Comparison of ENCODE assay signal across 17 mouse cellular contexts in the genomic region with DNA sequence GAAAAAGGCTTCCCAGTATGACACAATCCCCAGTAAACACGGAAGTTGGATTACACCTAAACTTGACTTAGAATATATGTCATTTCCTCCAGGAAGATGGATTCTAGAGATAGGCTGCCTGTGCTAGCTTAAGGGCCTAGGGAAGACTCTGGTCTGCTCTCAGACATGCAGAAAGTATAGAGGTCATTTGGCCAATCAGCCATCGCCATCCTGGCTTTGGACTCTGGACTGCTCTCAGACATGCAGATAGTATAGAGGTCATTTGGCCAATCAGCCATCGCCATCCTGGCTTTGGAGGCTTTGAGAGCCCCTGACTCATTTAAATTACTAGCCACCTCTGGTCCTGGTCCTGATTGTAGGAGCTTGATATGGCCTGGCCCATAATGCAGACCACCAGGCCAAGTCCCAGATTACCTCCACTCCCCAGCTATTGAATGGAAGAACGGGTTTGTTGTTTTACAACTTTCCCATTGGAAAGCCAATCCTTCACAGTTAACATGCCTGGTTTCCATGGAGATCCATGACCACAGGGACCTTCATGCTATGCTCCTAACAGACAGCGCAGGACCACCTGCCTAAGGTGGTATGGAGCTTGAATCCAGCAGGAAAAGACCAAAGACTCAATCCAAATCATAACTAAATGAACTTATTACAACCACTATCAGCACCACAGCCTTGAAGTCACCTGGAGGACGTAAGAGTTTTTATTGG. TPM values are rescaled to one million over a fixed set of nuclear protein-coding genes. Genes with fewer than 3 reads are reported as not detected.
"Had no signal": no experiment of that assay in that cellular context is flagged by ENCODE, and none has a peak within 500 bp of the region (broad histone marks: within the 10 kb centered on the region; RNA-seq: fewer than 3 reads in every experiment).

No protein-coding gene starts in this region.

- H3K9ac ChIP-seq: liver, embryonic 15.5 days; midbrain, embryonic 12.5 days; neural tube, embryonic 15.5 days had no signal

- H3K27ac ChIP-seq: liver, embryonic 15.5 days; macrophage; midbrain, embryonic 12.5 days; neural tube, embryonic 15.5 days had no signal

- H3K27me3 ChIP-seq: liver, embryonic 15.5 days; midbrain, embryonic 12.5 days; neural tube, embryonic 15.5 days had no signal

- H3K4me1 ChIP-seq: megakaryocyte, embryonic 14.5 days; midbrain, embryonic 12.5 days had no signal

- DNase-seq: kidney, adult 11 months; kidney, adult 9 months; kidney, postnatal 25 days; layer of hippocampus, adult 9-11 months; layer of hippocampus, postnatal 36 days; lung, adult 2 months; lung, postnatal 10 days; spleen, adult 18-20 months; thymus, adult 18-20 months; thymus, postnatal 14 days had no signal

- H3K4me3 ChIP-seq: liver, embryonic 15.5 days; megakaryocyte, embryonic 14.5 days; midbrain, embryonic 12.5 days; neural tube, embryonic 15.5 days had no signal

- H3K9me3 ChIP-seq: liver, embryonic 15.5 days; megakaryocyte, embryonic 14.5 days; midbrain, embryonic 12.5 days; neural tube, embryonic 15.5 days had no signal

- H3K4me2 ChIP-seq: liver, embryonic 11.5 days; liver, embryonic 15.5 days; midbrain, embryonic 12.5 days; neural tube, embryonic 15.5 days had no signal

- ATAC-seq: midbrain, embryonic 16.5 days had no signal

- H3K36me3 ChIP-seq: liver, embryonic 15.5 days; midbrain, embryonic 12.5 days; neural tube, embryonic 15.5 days had no signal

RNA-seq across cellular contexts. Expression of a gene that starts 6.9 kb away (rescaled TPM):
- polyA plus RNA-seq: macrophage had no signal

RNA-seq across cellular contexts. Expression of a gene that starts 58.7 kb away (rescaled TPM):
- polyA plus RNA-seq: liver, embryonic 11.5 days; macrophage had no signal
